Mouse (Mus musculus) thymus, adult 2 months (tissue): Measurements from ENCODE around the gene Rab30. TPM values are rescaled to one million over a fixed set of nuclear protein-coding genes. Genes with fewer than 3 reads are reported as not detected.
"Not testable (repeated sequence)": the region's sequence is repeated elsewhere in the genome, so short reads cannot be mapped to it uniquely, and the experiment has no call there.

Source experiments
- DNase-seq: peaks from one replicate; pipeline ENCODE4 v3.0.0; 2021
- H3K27ac ChIP-seq: fragments of 200-500 bp; 2 replicates; pipeline ENCODE4 v1.5.1; 2012; ENCODE audit warnings: low read length, control low read depth; ENCODE audit not compliant: control insufficient read depth, insufficient read depth
- H3K27me3 ChIP-seq: fragments of 200-500 bp; 2 replicates; pipeline ENCODE4 v1.6.1; 2012; ENCODE audit warnings: mild to moderate bottlenecking, low read length, moderate library complexity, mixed read lengths; ENCODE audit not compliant: control insufficient read depth, insufficient read depth
- H3K36me3 ChIP-seq: fragments of 200-500 bp; 2 replicates; pipeline ENCODE4 v1.6.1; 2012; ENCODE audit warnings: mild to moderate bottlenecking, low read length, moderate library complexity; ENCODE audit not compliant: control insufficient read depth, insufficient read depth
- H3K4me1 ChIP-seq: fragments of 200-500 bp; replicated peaks from 2 replicates; pipeline ENCODE4 v1.6.1; 2012; ENCODE audit warnings: low read length; ENCODE audit not compliant: control insufficient read depth, insufficient read depth
- H3K4me3 ChIP-seq: fragments of 200-500 bp; 2 replicates; pipeline ENCODE4 v1.5.1; 2012; ENCODE audit warnings: mild to moderate bottlenecking, low read length, control low read depth, moderate library complexity; ENCODE audit not compliant: control insufficient read depth, insufficient read depth
- CTCF ChIP-seq: fragments of 200-500 bp; IDR thresholded peaks from 2 replicates; pipeline ENCODE4 v1.5.1; 2012; ENCODE audit warnings: mild to moderate bottlenecking, control low read depth, low read length, moderate library complexity, borderline replicate concordance; ENCODE audit not compliant: control insufficient read depth, poor library complexity, insufficient read depth; ENCODE audit errors: extremely low read depth
- POLR2A ChIP-seq: fragments of 200-500 bp; IDR thresholded peaks from 2 replicates; pipeline ENCODE4 v1.6.1; 2012; ENCODE audit warnings: mild to moderate bottlenecking, low read length, control low read depth, moderate library complexity; ENCODE audit not compliant: control insufficient read depth, poor library complexity, insufficient read depth; ENCODE audit errors: extremely low read depth
- WGBS: fragments of 180-500 bp; shearing (Covaris S2); methylation state at CpG from one replicate; pipeline ENCODE4 v1.1.7; 2018; 5-methylcytosine and 5-hydroxymethylcytosine counted together
- polyA plus RNA-seq: library from polyadenylated mRNA; depleted of rRNA; stranded (reverse); fragments of >200 nt; gene quantifications from 2 replicates; pipeline ENCODE4 v1.2.3, GENCODE M21; 2012

Gene Rab30
- polyA plus RNA-seq, 1 experiment = 1.1 TPM

- TF ChIP-seq CTCF (no peak), POLR2A (no peak)
- Histone ChIP-seq H3K4me3 (no peak overlapping the region), H3K4me1 (no peaks in the 10 kb centered on the region), H3K27me3 (no peaks in the 10 kb centered on the region), H3K36me3 (no peaks in the 10 kb centered on the region), H3K27ac (no peak overlapping the region)
- DNase-seq = no peak
- 91% methylated on average over 9 of the region's 9 CpGs for WGBS
Observed at GRCm38 (mm10) chr7:92765426-92765825, 24.0 kb downstream of the Rab30 start.

GRCm38 (mm10) chr7:92766096-92767090 is 25.0 kb downstream of the Rab30 start:
- Histone ChIP-seq H3K4me3 (no peak overlapping the region), H3K27me3 (no peaks in the 10 kb centered on the region), H3K27ac (no peak overlapping the region), H3K4me1 (no peaks in the 10 kb centered on the region), H3K36me3 (no peaks in the 10 kb centered on the region)
- 77% methylated on average over 9 of the region's 9 CpGs for WGBS
- TF ChIP-seq POLR2A = no peak
- no peak for TF ChIP-seq CTCF
- no peak for DNase-seq

GRCm38 (mm10) chr7:92768116-92768515 is 26.7 kb downstream of the Rab30 start:
- 96% methylated on average over 12 of the region's 12 CpGs for WGBS
- not testable (repeated sequence) for DNase-seq

GRCm38 (mm10) chr7:92768859-92769258 is 27.5 kb downstream of the Rab30 start:
- Histone ChIP-seq H3K4me3 (no peak overlapping the region), H3K36me3 (no peaks in the 10 kb centered on the region), H3K4me1 (no peaks in the 10 kb centered on the region), H3K27ac (no peak overlapping the region), H3K27me3 (no peaks in the 10 kb centered on the region)
- no peak for TF ChIP-seq CTCF
- WGBS = 85% methylated on average over 7 of the region's 7 CpGs
- no peak for DNase-seq

More at GRCm38 (mm10) chr7:92768116-92768515, 26.7 kb downstream of the Rab30 start:
- H3K27me3 ChIP-seq, H3K27ac ChIP-seq, H3K4me1 ChIP-seq, H3K36me3 ChIP-seq, H3K4me3 ChIP-seq: not testable (repeated sequence)

- Histone ChIP-seq H3K4me3 (no peak overlapping the region), H3K4me1 (no peaks in the 10 kb centered on the region), H3K27ac (no peak overlapping the region), H3K27me3 (no peaks in the 10 kb centered on the region), H3K36me3 (no peaks in the 10 kb centered on the region)
- WGBS = 82% methylated on average over 3 of the region's 3 CpGs
- no peak for DNase-seq
- TF ChIP-seq CTCF (no peak), POLR2A (no peak)
Observed at GRCm38 (mm10) chr7:92773006-92773405, 31.6 kb downstream of the Rab30 start.

GRCm38 (mm10) chr7:92773596-92773995 is 32.2 kb downstream of the Rab30 start:
- H3K36me3 ChIP-seq = no peaks in the 10 kb centered on the region

More at GRCm38 (mm10) chr7:92773596-92773995, 32.2 kb downstream of the Rab30 start:
- H3K4me3 ChIP-seq = no peak overlapping the region
- 95% methylated on average over 3 of the region's 3 CpGs for WGBS
- H3K4me1 ChIP-seq = no peaks in the 10 kb centered on the region
- no peak overlapping the region for H3K27ac ChIP-seq
- DNase-seq = no peak
- TF ChIP-seq POLR2A = no peak
- no peak for TF ChIP-seq CTCF
- no peaks in the 10 kb centered on the region for H3K27me3 ChIP-seq
